Mouse (Mus musculus): ENCODE results near the gene Wdr26. TPM values are rescaled to one million over a fixed set of nuclear protein-coding genes. Genes with fewer than 3 reads are reported as not detected.

Wdr26 gene
- polyA plus RNA-seq, 1 experiment, result 78.1 TPM

- TF ChIP-seq POLR2A (IDR thresholded peaks at IDR 0.05; ENCODE audit: borderline replicate concordance, extremely low read depth, insufficient read depth, insufficient read length, poor library complexity, severe bottlenecking), result no peak
- no peak for TF ChIP-seq CTCF (IDR thresholded peaks at IDR 0.05; ENCODE audit: borderline replicate concordance, extremely low read depth, insufficient read depth, insufficient read length)
- no peak for DNase-seq (ENCODE audit: low read depth)
These were observed 43.6 kb upstream of the Wdr26 start for GRCm38 (mm10) chr1:181255450-181255849.

DNA sequence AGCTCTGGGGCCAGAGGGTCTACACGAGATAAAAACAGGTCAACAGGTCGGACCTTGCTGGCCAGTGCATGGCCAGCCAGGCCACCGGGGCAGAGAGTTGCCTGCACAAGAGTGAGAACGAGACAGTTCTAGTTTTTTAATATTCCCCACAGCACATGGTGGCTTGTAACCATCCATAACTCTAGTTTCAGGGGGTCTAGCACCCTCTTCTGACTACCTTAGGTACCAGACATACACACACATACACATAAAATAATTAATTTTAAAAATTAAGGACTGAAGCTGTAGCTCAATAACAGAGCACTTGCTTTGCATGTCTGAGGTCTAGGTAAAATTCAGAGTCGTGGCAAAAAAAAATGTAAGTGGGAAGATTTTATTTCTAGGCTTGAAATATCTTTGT, 39.8 kb upstream of the Wdr26 start:
- DNase-seq (ENCODE audit: low read depth), result no peak
- no peak for TF ChIP-seq CTCF (IDR thresholded peaks at IDR 0.05; ENCODE audit: borderline replicate concordance, extremely low read depth, insufficient read depth, insufficient read length)
- TF ChIP-seq POLR2A (IDR thresholded peaks at IDR 0.05; ENCODE audit: borderline replicate concordance, extremely low read depth, insufficient read depth, insufficient read length, poor library complexity, severe bottlenecking), result no peak

DNA sequence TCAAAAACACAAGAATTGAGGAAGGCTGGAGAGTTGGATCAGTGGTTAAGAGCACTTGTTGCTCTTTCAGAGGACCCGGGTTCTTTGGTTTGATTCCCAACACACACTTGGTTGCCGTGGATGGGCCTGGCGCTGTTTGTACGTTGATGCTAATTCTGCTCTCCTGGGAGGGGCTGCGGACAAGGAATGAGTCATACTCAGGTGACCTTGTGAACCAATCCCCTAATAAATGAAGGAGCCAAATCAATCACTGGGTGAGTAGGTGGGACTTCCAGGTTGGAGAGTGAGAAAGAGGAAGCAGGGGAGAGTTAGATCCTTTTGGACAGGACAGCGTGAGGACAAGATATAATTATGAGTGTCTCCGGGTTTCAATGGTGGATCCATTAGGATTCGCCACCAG, 39.2 kb upstream of the Wdr26 start:
- TF ChIP-seq POLR2A (IDR thresholded peaks at IDR 0.05; ENCODE audit: borderline replicate concordance, extremely low read depth, insufficient read depth, insufficient read length, poor library complexity, severe bottlenecking) (no peak), CTCF (IDR thresholded peaks at IDR 0.05; ENCODE audit: borderline replicate concordance, extremely low read depth, insufficient read depth, insufficient read length) (no peak)
- DNase-seq (ENCODE audit: low read depth), result no peak

GRCm38 (mm10) chr1:181249537-181249936, 37.7 kb upstream of the Wdr26 start:
- DNase-seq (ENCODE audit: low read depth), result no peak
- TF ChIP-seq CTCF (IDR thresholded peaks at IDR 0.05; ENCODE audit: borderline replicate concordance, extremely low read depth, insufficient read depth, insufficient read length) (no peak), POLR2A (IDR thresholded peaks at IDR 0.05; ENCODE audit: borderline replicate concordance, extremely low read depth, insufficient read depth, insufficient read length, poor library complexity, severe bottlenecking) (no peak)

DNA sequence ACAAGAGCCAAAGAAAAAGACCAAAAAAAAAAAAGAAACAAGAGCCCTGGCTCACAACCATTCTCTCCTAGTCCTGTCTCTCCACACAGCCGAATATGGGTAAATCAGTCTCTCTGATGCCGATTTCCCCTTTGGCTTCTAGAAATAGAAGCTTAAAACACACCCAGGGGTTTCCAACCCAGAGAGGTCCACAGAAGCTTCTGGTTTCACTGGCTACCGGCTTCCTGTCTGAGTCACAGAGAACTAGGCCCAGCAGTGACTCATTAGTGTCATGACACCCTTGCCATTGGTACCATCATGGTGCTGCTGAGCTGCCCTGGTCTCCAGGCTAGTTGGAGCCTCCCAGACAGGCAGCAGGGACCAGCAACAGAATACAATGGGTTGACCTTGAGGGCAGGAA, 35.4 kb upstream of the Wdr26 start:
- no peak for DNase-seq (ENCODE audit: low read depth)
- TF ChIP-seq POLR2A (IDR thresholded peaks at IDR 0.05; ENCODE audit: borderline replicate concordance, extremely low read depth, insufficient read depth, insufficient read length, poor library complexity, severe bottlenecking), result no peak

- TF ChIP-seq POLR2A (IDR thresholded peaks at IDR 0.05; ENCODE audit: borderline replicate concordance, extremely low read depth, insufficient read depth, insufficient read length, poor library complexity, severe bottlenecking) (no peak), CTCF (IDR thresholded peaks at IDR 0.05; ENCODE audit: borderline replicate concordance, extremely low read depth, insufficient read depth, insufficient read length) (no peak)
- no peak for DNase-seq (ENCODE audit: low read depth)
These were observed 34.8 kb upstream of the Wdr26 start for GRCm38 (mm10) chr1:181246487-181247138.

- TF ChIP-seq CTCF (IDR thresholded peaks at IDR 0.05; ENCODE audit: borderline replicate concordance, extremely low read depth, insufficient read depth, insufficient read length), result no peak
- no peak for TF ChIP-seq POLR2A (IDR thresholded peaks at IDR 0.05; ENCODE audit: borderline replicate concordance, extremely low read depth, insufficient read depth, insufficient read length, poor library complexity, severe bottlenecking)
- DNase-seq (ENCODE audit: low read depth), result no peak
These were observed 34.0 kb upstream of the Wdr26 start for GRCm38 (mm10) chr1:181245554-181246486.

DNA sequence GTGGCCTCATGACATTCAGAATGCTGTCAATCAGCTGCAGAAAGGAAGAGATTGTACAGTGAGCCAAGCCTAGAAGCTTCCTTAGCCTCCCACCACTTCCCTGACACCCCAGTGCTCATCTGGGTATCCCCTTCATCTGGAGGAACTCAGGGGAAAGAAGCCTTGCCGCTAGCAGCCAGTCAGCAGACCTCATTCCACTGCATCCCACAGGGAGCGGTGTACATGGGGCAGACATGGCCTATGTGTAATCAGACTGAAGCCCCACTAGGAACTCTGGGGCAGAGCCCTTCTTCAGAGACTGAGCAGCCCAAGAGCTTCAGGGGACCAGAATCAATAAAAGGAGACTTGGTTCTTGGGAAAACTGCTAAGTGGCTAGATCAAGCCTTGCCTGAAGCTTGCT, 33.3 kb upstream of the Wdr26 start:
- TF ChIP-seq POLR2A (IDR thresholded peaks at IDR 0.05; ENCODE audit: borderline replicate concordance, extremely low read depth, insufficient read depth, insufficient read length, poor library complexity, severe bottlenecking), result no peak
- TF ChIP-seq CTCF (IDR thresholded peaks at IDR 0.05; ENCODE audit: borderline replicate concordance, extremely low read depth, insufficient read depth, insufficient read length), result no peak
- DNase-seq (ENCODE audit: low read depth), result no peak

GRCm38 (mm10) chr1:181241185-181241584, 29.4 kb upstream of the Wdr26 start:
- DNase-seq (ENCODE audit: low read depth), result no peak
- no peak for TF ChIP-seq POLR2A (IDR thresholded peaks at IDR 0.05; ENCODE audit: borderline replicate concordance, extremely low read depth, insufficient read depth, insufficient read length, poor library complexity, severe bottlenecking)
- no peak for TF ChIP-seq CTCF (IDR thresholded peaks at IDR 0.05; ENCODE audit: borderline replicate concordance, extremely low read depth, insufficient read depth, insufficient read length)

DNA sequence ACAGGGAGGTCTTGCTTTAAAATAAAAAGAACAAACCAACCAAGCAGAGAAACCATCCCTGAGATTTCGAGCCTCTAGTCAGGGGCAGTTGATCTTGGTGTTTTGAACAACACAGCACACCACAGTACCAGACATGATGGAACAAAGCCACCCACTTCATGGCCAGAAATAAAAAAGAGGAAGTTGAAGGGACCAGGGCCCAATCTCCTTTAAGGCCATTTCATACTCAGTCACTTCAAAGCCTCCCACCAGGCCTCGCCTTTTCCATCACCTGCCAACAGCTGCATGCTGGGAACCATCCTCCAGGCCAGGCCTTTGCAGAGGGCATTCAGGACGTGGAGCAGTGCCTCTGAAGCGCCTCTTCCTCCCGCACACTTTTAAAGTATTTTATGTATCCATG, 25.5 kb upstream of the Wdr26 start:
- no peak for TF ChIP-seq POLR2A (IDR thresholded peaks at IDR 0.05; ENCODE audit: borderline replicate concordance, extremely low read depth, insufficient read depth, insufficient read length, poor library complexity, severe bottlenecking)
- no peak for DNase-seq (ENCODE audit: low read depth)

DNA sequence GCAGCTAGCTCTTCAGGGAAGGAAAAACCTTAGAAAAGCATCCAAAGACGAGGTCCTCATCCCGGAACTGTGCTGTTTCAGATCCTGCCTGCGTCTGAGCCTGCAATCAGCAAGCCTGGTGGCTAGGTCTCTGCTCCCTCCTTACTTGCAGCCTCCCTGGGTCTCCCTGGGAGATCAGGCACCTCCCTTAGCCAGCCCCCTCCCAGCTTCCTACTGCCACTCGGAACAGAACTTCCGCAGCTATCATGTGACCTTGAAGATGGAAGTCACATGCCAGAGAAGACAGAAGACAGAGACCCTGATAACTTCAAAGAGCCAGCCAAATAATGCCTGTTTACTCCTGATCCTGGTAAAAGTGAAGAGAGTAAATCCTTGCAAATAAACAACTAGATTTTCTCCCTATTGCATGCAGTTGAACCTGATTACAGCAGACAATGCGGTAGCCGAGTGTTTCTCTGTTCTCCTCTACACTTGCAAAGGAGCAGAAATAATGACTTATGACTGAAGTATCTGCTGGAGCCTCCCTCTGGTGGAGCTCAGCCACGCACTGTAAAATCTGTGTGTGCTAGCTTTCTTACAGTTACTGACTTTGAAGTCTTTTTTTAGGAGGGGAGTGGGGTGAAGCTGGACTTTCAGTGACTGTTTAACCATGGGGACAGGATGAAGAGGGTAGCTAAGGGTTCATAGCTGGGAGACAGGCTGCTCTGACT, 22.7 kb upstream of the Wdr26 start:
- TF ChIP-seq CTCF (IDR thresholded peaks at IDR 0.05; ENCODE audit: borderline replicate concordance, extremely low read depth, insufficient read depth, insufficient read length) (no peak), POLR2A (IDR thresholded peaks at IDR 0.05; ENCODE audit: borderline replicate concordance, extremely low read depth, insufficient read depth, insufficient read length, poor library complexity, severe bottlenecking) (no peak)
- DNase-seq (ENCODE audit: low read depth), result no peak

Data from brain, embryonic 14.5 days (tissue).